Mouse (Mus musculus) MEL (cell line): ENCODE results near the gene Hoxa5. TPM values are rescaled to one million over a fixed set of nuclear protein-coding genes. Genes with fewer than 3 reads are reported as not detected.

Source experiments
- DNase-seq: peaks from one replicate; pipeline ENCODE4 v3.0.0; 2011; ENCODE audit warnings: low read depth, low spot score
- H3K27ac ChIP-seq: 2 replicates; pipeline ENCODE4 v1.5.1; 2012; ENCODE audit warnings: low read depth, mild to moderate bottlenecking, control low read depth, low read length, moderate library complexity; ENCODE audit not compliant: control insufficient read depth
- H3K27me3 ChIP-seq, 2 experiments: fragments of 150-350 bp in 1 of 2; sonication (generic) in 1 of 2; 2 replicates each; pipeline ENCODE4 v1.6.1; 2012; ENCODE audit warnings: low read length in 2 of 2, mild to moderate bottlenecking in 2 of 2, improper control_type of control experiment in 1 of 2, moderate library complexity in 1 of 2; ENCODE audit not compliant: insufficient read depth in 2 of 2, control insufficient read depth in 1 of 2
- H3K36me3 ChIP-seq, 2 experiments: 2 replicates each; pipeline ENCODE4 v1.6.1; 2012 to 2014; ENCODE audit warnings: low read length in 2 of 2, improper control_type of control experiment in 1 of 2, inconsistent platforms in 1 of 2, mild to moderate bottlenecking in 1 of 2; ENCODE audit not compliant: insufficient read depth in 2 of 2, control insufficient read depth in 1 of 2
- H3K4me1 ChIP-seq, 2 experiments: fragments of 150-350 bp in 1 of 2; sonication (generic) in 1 of 2; 2 replicates each; pipeline ENCODE4 v1.6.1; 2012; ENCODE audit warnings: low read length in 2 of 2, improper control_type of control experiment in 1 of 2, mild to moderate bottlenecking in 1 of 2; ENCODE audit not compliant: insufficient read depth in 2 of 2, control insufficient read depth in 1 of 2
- H3K4me3 ChIP-seq, 2 experiments: fragments of 150-350 bp in 1 of 2; sonication (generic) in 1 of 2; 2 replicates each; pipeline ENCODE4 v1.5.1; 2012; ENCODE audit warnings: low read depth in 2 of 2, low read length in 2 of 2, mild to moderate bottlenecking in 2 of 2, moderate library complexity in 2 of 2, control low read depth in 1 of 2, improper control_type of control experiment in 1 of 2; ENCODE audit not compliant: control insufficient read depth in 1 of 2, insufficient read depth in 1 of 2
- H3K79me2 ChIP-seq: 2 replicates; pipeline ENCODE4 v1.6.1; 2012; ENCODE audit warnings: mild to moderate bottlenecking, low read length, moderate library complexity; ENCODE audit not compliant: control insufficient read depth, poor library complexity, insufficient read depth
- H3K9ac ChIP-seq: 2 replicates; pipeline ENCODE4 v1.6.1; 2012; ENCODE audit warnings: low read depth, mild to moderate bottlenecking, control low read depth, low read length, moderate library complexity; ENCODE audit not compliant: control insufficient read depth, poor library complexity, severe bottlenecking
- H3K9me3 ChIP-seq: fragments of 150-350 bp; sonication (generic); replicated peaks from 2 replicates; pipeline ENCODE4 v1.6.1; 2012; ENCODE audit warnings: mild to moderate bottlenecking, low read length, improper control_type of control experiment, moderate library complexity; ENCODE audit not compliant: insufficient read depth
- BHLHE40 ChIP-seq: IDR thresholded peaks from 2 replicates; pipeline ENCODE4 v1.6.1; 2012; ENCODE audit warnings: low read depth, mild to moderate bottlenecking, inconsistent platforms, low read length, improper control_type of control experiment, borderline replicate concordance
- E2F4 ChIP-seq: IDR thresholded peaks from 2 replicates; pipeline ENCODE4 v1.6.1; 2011; ENCODE audit warnings: low read depth, low read length, improper control_type of control experiment, borderline replicate concordance
- ETS1 ChIP-seq: IDR thresholded peaks from 2 replicates; pipeline ENCODE4 v1.6.1; 2012; ENCODE audit warnings: low read depth, mild to moderate bottlenecking, inconsistent platforms, low read length, improper control_type of control experiment, moderate library complexity
- MAX ChIP-seq: IDR thresholded peaks from 2 replicates; pipeline ENCODE4 v1.6.1; 2011; ENCODE audit warnings: low read length, improper control_type of control experiment
- MXI1 ChIP-seq: IDR thresholded peaks from 2 replicates; pipeline ENCODE4 v1.6.1; 2011; ENCODE audit warnings: mild to moderate bottlenecking, low read depth, low read length, improper control_type of control experiment
- MYB ChIP-seq: IDR thresholded peaks from 2 replicates; pipeline ENCODE4 v1.6.1; 2011; ENCODE audit warnings: mild to moderate bottlenecking, low read depth, low read length, improper control_type of control experiment
- MYC ChIP-seq: IDR thresholded peaks from 2 replicates; pipeline ENCODE4 v1.6.1; 2011; ENCODE audit warnings: low read depth, mild to moderate bottlenecking, low read length, improper control_type of control experiment, moderate library complexity
- NRF1 ChIP-seq: IDR thresholded peaks from 2 replicates; pipeline ENCODE4 v1.6.1; 2014; ENCODE audit warnings: low read depth, mild to moderate bottlenecking, inconsistent platforms, low read length, improper control_type of control experiment, moderate library complexity; ENCODE audit not compliant: poor library complexity, insufficient read depth, severe bottlenecking
- SMC3 ChIP-seq: IDR thresholded peaks from 2 replicates; pipeline ENCODE4 v1.6.1; 2011; ENCODE audit warnings: low read depth, low read length, improper control_type of control experiment
- USF1 ChIP-seq: IDR thresholded peaks from 2 replicates; pipeline ENCODE4 v1.6.1; 2014; ENCODE audit warnings: low read depth, mild to moderate bottlenecking, inconsistent platforms, low read length, improper control_type of control experiment, moderate library complexity
- ZNF384 ChIP-seq: IDR thresholded peaks from 2 replicates; pipeline ENCODE4 v1.6.1; 2012; ENCODE audit warnings: low read depth, mild to moderate bottlenecking, inconsistent platforms, low read length, improper control_type of control experiment
- polyA plus RNA-seq, 2 experiments: library from polyadenylated mRNA; stranded (reverse) in 1 of 2; unstranded in 1 of 2; fragments of >175 nt in 1 of 2; fragments of >200 nt in 1 of 2; gene quantifications; 2 replicates each; pipeline versions ENCODE4 v1.2.1 to v1.2.4; 2012; ENCODE audit warnings: low replicate concordance in 2 of 2, low read depth in 1 of 2; ENCODE audit not compliant: insufficient read length in 2 of 2, insufficient read depth in 1 of 2, missing spikeins in 1 of 2
- total RNA-seq: library from RNA; depleted of rRNA; stranded (reverse); fragments of 300-350 nt; gene quantifications from 2 replicates; pipeline ENCODE4 v1.2.3, GENCODE M21; 2012

The Hoxa5 gene
- total and polyA plus RNA-seq, 3 experiments, result not detected

DNA sequence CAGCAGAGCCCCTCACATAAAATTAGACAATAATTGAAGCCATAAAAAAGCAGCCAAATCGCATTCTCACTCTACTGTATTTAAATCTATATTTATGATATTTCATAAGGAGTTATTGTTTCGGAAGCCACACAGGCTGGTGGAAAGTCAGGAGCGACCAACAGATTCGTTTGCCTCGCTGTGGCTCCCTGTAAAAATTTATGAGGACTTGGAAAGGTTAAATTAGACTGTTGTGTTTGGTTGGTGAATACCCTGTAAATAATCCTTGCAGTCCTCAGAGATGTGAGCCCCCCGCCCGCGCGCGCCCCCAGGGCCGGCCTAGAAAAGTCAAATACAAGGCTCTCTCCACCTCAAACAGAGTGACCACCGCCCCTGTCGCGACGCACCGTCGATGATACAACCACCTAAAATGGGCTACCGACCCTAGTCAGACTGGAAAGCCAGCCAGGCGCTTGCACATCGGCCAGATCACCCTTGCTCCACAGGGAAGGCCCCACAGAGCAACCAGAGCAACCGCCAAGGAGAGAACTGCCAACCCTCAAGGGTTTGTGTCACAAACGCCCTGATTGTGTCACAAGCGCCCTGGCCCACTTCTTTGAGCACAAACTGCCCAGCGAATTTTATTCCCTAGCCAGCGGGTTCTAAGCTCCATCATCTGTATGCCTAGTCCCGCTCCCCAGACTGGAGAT lies 22.3 kb upstream of the Hoxa5 start:
- H3K27ac ChIP-seq, result no peak overlapping the region
- H3K9ac ChIP-seq, result no peak overlapping the region
- no peaks in the 10 kb centered on the region for H3K9me3 ChIP-seq
- no peaks in the 10 kb centered on the region for H3K36me3 ChIP-seq
- no peaks in the 10 kb centered on the region for H3K79me2 ChIP-seq
- no peak overlapping the region for H3K4me3 ChIP-seq
- DNase-seq, result no peak
- H3K27me3 ChIP-seq, result no peaks in the 10 kb centered on the region
- TF ChIP-seq E2F4 (no peak), ETS1 (no peak), MAX (no peak), NRF1 (no peak), MYC (no peak), MXI1 (no peak), ZNF384 (no peak)
- H3K4me1 ChIP-seq, result no peaks in the 10 kb centered on the region

GRCm38 (mm10) chr6:52225612-52226568 lies 21.5 kb upstream of the Hoxa5 start:
- Histone ChIP-seq H3K27me3 (no peaks in the 10 kb centered on the region), H3K4me3 (no peak overlapping the region), H3K27ac (no peak overlapping the region), H3K36me3 (no peaks in the 10 kb centered on the region), H3K4me1 (no peaks in the 10 kb centered on the region), H3K9ac (no peak overlapping the region), H3K79me2 (no peaks in the 10 kb centered on the region), H3K9me3 (no peaks in the 10 kb centered on the region)
- TF ChIP-seq SMC3 (no peak), USF1 (no peak), MYB (no peak), MAX (no peak)
- no peak for DNase-seq

DNA sequence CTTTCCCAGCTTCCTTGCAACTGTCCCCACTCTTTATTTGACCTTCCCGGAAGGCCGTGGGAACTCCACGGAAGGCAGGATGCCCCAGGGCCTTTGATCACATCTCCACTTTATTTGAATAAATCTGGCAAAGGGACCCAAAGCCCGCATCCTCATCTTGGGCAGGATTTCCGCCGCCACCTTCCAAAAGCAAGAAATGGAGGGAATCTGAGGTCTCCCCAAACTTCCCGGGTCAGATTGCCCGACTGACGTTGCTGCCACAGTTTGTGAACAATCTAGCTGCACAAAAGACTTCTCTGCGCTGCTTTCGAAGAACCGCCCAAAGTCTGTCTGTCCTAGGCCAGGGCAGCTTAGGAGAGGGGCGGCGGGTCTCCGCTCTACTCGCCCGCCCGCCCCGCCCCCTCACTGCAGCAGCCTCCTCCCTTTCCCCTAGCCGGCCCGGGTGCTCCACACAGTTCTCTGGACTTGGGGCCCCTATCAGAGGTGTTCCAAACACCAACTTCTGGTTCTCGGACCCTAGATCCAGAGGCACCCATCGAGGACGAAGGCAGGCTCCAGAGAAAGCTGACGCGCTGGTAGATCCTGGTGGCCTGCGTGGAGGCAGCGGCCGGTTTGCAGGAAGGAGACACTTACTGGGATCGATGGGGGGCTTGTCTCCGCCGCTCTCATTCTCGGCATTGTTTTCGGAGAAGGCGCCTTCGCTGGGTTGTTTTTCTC lies 20.7 kb upstream of the Hoxa5 start:
- H3K4me3 ChIP-seq, result no peak overlapping the region
- no peaks in the 10 kb centered on the region for H3K36me3 ChIP-seq
- H3K9ac ChIP-seq, result no peak overlapping the region
- no peaks in the 10 kb centered on the region for H3K9me3 ChIP-seq
- H3K27me3 ChIP-seq, result no peaks in the 10 kb centered on the region
- H3K27ac ChIP-seq, result no peak overlapping the region
- no peaks in the 10 kb centered on the region for H3K79me2 ChIP-seq
- DNase-seq, result no peak
- no peak for TF ChIP-seq BHLHE40
- no peaks in the 10 kb centered on the region for H3K4me1 ChIP-seq
